In genomic region chr2:27232376-27232775, GRCm38 (mm10) we compare ENCODE assay signal across 9 mouse cellular contexts. TPM values are rescaled to one million over a fixed set of nuclear protein-coding genes. Genes with fewer than 3 reads are reported as not detected.
DNase-seq lines count a peak whose midpoint lies in the region; ATAC-seq and TF ChIP-seq lines count a peak whose summit lies in the region.
"Had no signal": no experiment of that assay in that cellular context is flagged by ENCODE, and none has a peak within 500 bp of the region (broad histone marks: within the 10 kb centered on the region; RNA-seq: fewer than 3 reads in every experiment).

No protein-coding gene starts in this region.

- H3K36me3 ChIP-seq in hindbrain, postnatal 0 days (ENCODE audit: insufficient read depth, low read length): no peaks in the 10 kb centered on the region

- WGBS in hindbrain, postnatal 0 days: 28% methylated on average over 7 of the region's 7 CpGs

- no peaks in the 10 kb centered on the region for H3K9me3 ChIP-seq in hindbrain, postnatal 0 days (ENCODE audit: low read length)

- ATAC-seq in hindbrain, postnatal 0 days: no peak

- TF ChIP-seq CTCF in embryonic fibroblast, embryonic 13.5 days (IDR thresholded peaks at IDR 0.05; ENCODE audit: borderline replicate concordance, insufficient read depth, low read length): no peak
- TF ChIP-seq CTCF in hindbrain, postnatal 0 days (IDR thresholded peaks at IDR 0.05; ENCODE audit: low read depth): no peak

- no peak for TF ChIP-seq POLR2A in embryonic fibroblast, embryonic 13.5 days (IDR thresholded peaks at IDR 0.05; ENCODE audit: low read depth, low read length)

- H3K4me1 ChIP-seq in embryonic fibroblast, embryonic 13.5 days (ENCODE audit: control insufficient read depth, insufficient read depth, low read length): peaks cover 7% of the 10 kb centered on the region; the same call in 1 of the 2 replicates
- no peaks in the 10 kb centered on the region for H3K4me1 ChIP-seq in hindbrain, postnatal 0 days (ENCODE audit: insufficient read depth, low read length)

- H3K27me3 ChIP-seq in hindbrain, postnatal 0 days (ENCODE audit: insufficient read depth, low read length): no peaks in the 10 kb centered on the region

- peak overlapping the region; percentile 52 for H3K27ac ChIP-seq in embryonic fibroblast, embryonic 13.5 days (ENCODE audit: insufficient read depth, low read length)
- H3K27ac ChIP-seq in hindbrain, postnatal 0 days: no peak overlapping the region

- H3K9ac ChIP-seq in hindbrain, postnatal 0 days (replicated peaks; ENCODE audit: low read length): no peak overlapping the region

- H3K4me2 ChIP-seq in hindbrain, postnatal 0 days (ENCODE audit: low read depth, low read length): no peak overlapping the region

- no peak overlapping the region for H3K4me3 ChIP-seq in embryonic fibroblast, embryonic 13.5 days (ENCODE audit: insufficient read depth, low read length)
- no peak overlapping the region for H3K4me3 ChIP-seq in hindbrain, postnatal 0 days (ENCODE audit: low read length)

- DNase-seq in frontal cortex, adult 2 months (ENCODE audit: extremely low spot score in 1 of 2, low spot score in 1 of 2): peak; percentile 49 to 81
- no peak for DNase-seq in frontal cortex, postnatal 10 days (ENCODE audit: low spot score in 2 of 2)
- peak; percentile 48 to 60 for DNase-seq in B cell, adult 2 months
- DNase-seq in left cerebral cortex, adult 9 months (ENCODE audit: low spot score in 2 of 2): peak; percentile 67 to 80
- DNase-seq in right cerebral cortex, postnatal 36 days (ENCODE audit: low spot score in 2 of 2): peak; percentile 72 to 74
- no peak for DNase-seq in thymus, postnatal 36 days
- no peak for DNase-seq in hindbrain, postnatal 0 days (ENCODE audit: low spot score)

RNA-seq across cellular contexts. Expression of gene Sardh, which starts 15.8 kb away (rescaled TPM):
- 9.2 and 13.7 TPM in 2 replicates for polyA plus RNA-seq in frontal cortex, adult 2 months (2012; rRNA removed)
- 17.5 and 18.0 TPM in 2 replicates for polyA plus RNA-seq in embryonic fibroblast, embryonic 13.5 days (2011; ENCODE audit: insufficient read length, low read depth, missing spikeins)
- total RNA-seq in hindbrain, postnatal 0 days (2014; rRNA removed): 14.2 and 22.3 TPM in 2 replicates
- polyA plus RNA-seq in hindbrain, postnatal 0 days (2015; fragmentation: Nextera tagmentation; extraction: Ambion mirVana): 10.4 and 10.8 TPM in 2 replicates
- total RNA-seq: neutrophil, adult 5-6 weeks had no signal

Comparison
In these comparisons a context has a peak if more than half of its experiments do, and no peak if none do; other contexts are left out.
1. DNase-seq: peak in frontal cortex, adult 2 months (2 of 2), B cell, adult 2 months (2 of 2), left cerebral cortex, adult 9 months (2 of 2) and right cerebral cortex, postnatal 36 days (2 of 2); none in frontal cortex, postnatal 10 days (0 of 2), thymus, postnatal 36 days (0 of 2) and hindbrain, postnatal 0 days (single experiment).